38 mouse cellular contexts compared by ENCODE assay signal in the genomic region with DNA sequence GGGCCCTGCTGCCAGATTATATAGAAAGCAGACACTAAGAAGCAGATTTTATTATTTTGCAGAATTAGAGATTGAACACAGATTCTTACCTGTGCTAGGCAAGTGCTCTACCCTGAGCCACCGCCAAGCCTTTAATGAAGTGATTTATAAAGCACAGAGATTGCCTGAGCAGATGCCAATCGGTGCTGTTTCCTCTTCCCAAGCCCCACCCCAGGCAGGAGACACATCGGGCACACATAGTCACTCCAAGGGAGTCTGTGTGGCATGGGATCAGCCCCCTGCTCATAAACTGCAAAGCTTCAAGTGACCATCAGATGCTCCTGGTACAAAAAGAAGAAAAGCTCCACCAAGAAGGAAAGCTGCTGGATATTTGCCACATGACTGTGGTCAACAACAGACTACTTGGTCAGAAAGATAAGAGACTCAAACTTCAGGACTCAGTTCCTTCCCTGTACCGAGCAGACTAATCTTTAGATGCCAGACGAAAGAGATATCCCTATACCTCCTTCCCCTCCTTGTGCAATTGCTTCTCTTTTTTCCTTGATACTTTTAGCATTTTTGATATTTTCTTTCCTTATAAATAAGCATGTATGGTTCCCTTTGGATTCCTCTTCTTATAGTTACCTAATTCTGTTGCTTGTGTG. TPM values are rescaled to one million over a fixed set of nuclear protein-coding genes. Genes with fewer than 3 reads are reported as not detected.
DNase-seq lines count a peak whose midpoint lies in the region; ATAC-seq lines count a peak whose summit lies in the region.
"Had no signal": no experiment of that assay in that cellular context is flagged by ENCODE, and none has a peak within 500 bp of the region (broad histone marks: within the 10 kb centered on the region; RNA-seq: fewer than 3 reads in every experiment).

No protein-coding gene starts in this region.

- peak; percentile 1 for DNase-seq in liver, embryonic 13.5 days
- DNase-seq in adrenal gland, adult (ENCODE audit: inconsistent age in 2 of 2, low spot score in 1 of 2): no peak
- no peak for DNase-seq in kidney, adult 9 months
- no peak for DNase-seq in frontal cortex, postnatal 25 days (ENCODE audit: low spot score in 2 of 2)
- DNase-seq: adrenal gland, postnatal 10 days; cerebellum, adult 18-20 months; cerebellum, postnatal 10 days; gastrocnemius, postnatal 10 days; heart, postnatal 4 days; kidney, postnatal 14 days; retina, postnatal 1 day; right cerebral cortex, postnatal 14 days had no signal

- WGBS in liver, embryonic 13.5 days (ENCODE audit: insufficient replicate concordance): 17% methylated on average over 5 of the region's 5 CpGs

- no peaks in the 10 kb centered on the region for H3K36me3 ChIP-seq in megakaryocyte, embryonic 14.5 days (replicated peaks; ENCODE audit: low read length)
- no peaks in the 10 kb centered on the region for H3K36me3 ChIP-seq in liver, embryonic 13.5 days
- H3K36me3 ChIP-seq: forebrain, embryonic 15.5 days; heart, embryonic 10.5 days; heart, embryonic 15.5 days; liver, embryonic 15.5 days; lung, embryonic 15.5 days; midbrain, embryonic 10.5 days; midbrain, embryonic 15.5 days; neural tube, embryonic 15.5 days had no signal

- no peak overlapping the region for H3K9ac ChIP-seq in liver, embryonic 13.5 days
- H3K9ac ChIP-seq: forebrain, embryonic 15.5 days; heart, embryonic 15.5 days; hindbrain, embryonic 14.5 days; liver, embryonic 15.5 days; lung, embryonic 15.5 days; midbrain, embryonic 15.5 days; neural tube, embryonic 15.5 days had no signal

- no peak overlapping the region for H3K27ac ChIP-seq in liver, embryonic 13.5 days
- H3K27ac ChIP-seq: forebrain, embryonic 15.5 days; heart, embryonic 10.5 days; heart, embryonic 15.5 days; hindbrain, embryonic 14.5 days; liver, embryonic 15.5 days; lung, embryonic 15.5 days; midbrain, embryonic 10.5 days; midbrain, embryonic 15.5 days; neural tube, embryonic 15.5 days had no signal

- peak overlapping the region; percentile 80 for H3K4me3 ChIP-seq in megakaryocyte, embryonic 14.5 days (replicated peaks)
- no peak overlapping the region for H3K4me3 ChIP-seq in liver, embryonic 13.5 days (replicated peaks)
- H3K4me3 ChIP-seq: forebrain, embryonic 15.5 days; heart, embryonic 10.5 days; heart, embryonic 15.5 days; liver, embryonic 15.5 days; lung, embryonic 15.5 days; midbrain, embryonic 10.5 days; midbrain, embryonic 15.5 days; neural tube, embryonic 15.5 days had no signal

- no peaks in the 10 kb centered on the region for H3K27me3 ChIP-seq in megakaryocyte, embryonic 14.5 days (replicated peaks)
- no peaks in the 10 kb centered on the region for H3K27me3 ChIP-seq in liver, embryonic 13.5 days
- H3K27me3 ChIP-seq: forebrain, embryonic 15.5 days; heart, embryonic 15.5 days; liver, embryonic 15.5 days; lung, embryonic 15.5 days; midbrain, embryonic 15.5 days; neural tube, embryonic 15.5 days had no signal

- no peak for ATAC-seq in megakaryocyte, adult 5-6 weeks (ENCODE audit: poor library complexity, severe bottlenecking)
- peak; percentile 92 for ATAC-seq in common myeloid progenitor, adult 5-6 weeks (replicated peaks; ENCODE audit: low read depth, poor library complexity, severe bottlenecking)
- ATAC-seq in liver, embryonic 13.5 days (ENCODE audit: low read depth): peak; percentile 65; the same call in 1 of the 2 replicates
- no peak for ATAC-seq in erythroblast, adult 5-6 weeks (replicated peaks; ENCODE audit: low FRiP score, poor library complexity, severe bottlenecking)
- ATAC-seq: CD4-positive, CD25-positive, alpha-beta regulatory T cell, adult 4 months; forebrain, embryonic 15.5 days; intestine, postnatal 0 days; midbrain, embryonic 15.5 days had no signal

- H3K9me3 ChIP-seq in megakaryocyte, embryonic 14.5 days: no peaks in the 10 kb centered on the region
- H3K9me3 ChIP-seq in liver, embryonic 13.5 days (replicated peaks): no peaks in the 10 kb centered on the region
- H3K9me3 ChIP-seq: forebrain, embryonic 15.5 days; heart, embryonic 10.5 days; heart, embryonic 15.5 days; liver, embryonic 15.5 days; lung, embryonic 15.5 days; midbrain, embryonic 10.5 days; midbrain, embryonic 15.5 days; neural tube, embryonic 15.5 days had no signal

- no peak overlapping the region for H3K4me2 ChIP-seq in liver, embryonic 13.5 days
- H3K4me2 ChIP-seq: forebrain, embryonic 15.5 days; heart, embryonic 15.5 days; hindbrain, embryonic 14.5 days; liver, embryonic 15.5 days; lung, embryonic 15.5 days; midbrain, embryonic 15.5 days; neural tube, embryonic 15.5 days had no signal

- H3K4me1 ChIP-seq in megakaryocyte, embryonic 14.5 days: peaks cover 36% of the 10 kb centered on the region
- H3K4me1 ChIP-seq in liver, embryonic 13.5 days (replicated peaks): peaks cover 10% of the 10 kb centered on the region; the same call in 1 of the 2 replicates
- H3K4me1 ChIP-seq: forebrain, embryonic 15.5 days; heart, embryonic 10.5 days; heart, embryonic 15.5 days; liver, embryonic 15.5 days; lung, embryonic 15.5 days; midbrain, embryonic 10.5 days; midbrain, embryonic 15.5 days; neural tube, embryonic 15.5 days had no signal

RNA-seq across cellular contexts. Expression of gene Gm4756, which starts 26.5 kb away (rescaled TPM):
- not detected in 2 replicates for polyA plus RNA-seq in megakaryocyte, embryonic 14.5 days (2012; ENCODE audit: insufficient read depth, low replicate concordance)
- not detected in 2 replicates for total RNA-seq in megakaryocyte, adult 5-6 weeks (2015)
- total RNA-seq in megakaryocyte, adult 5-6 weeks (2017): not detected in 2 replicates
- not detected in 2 replicates for total RNA-seq in common myeloid progenitor, adult 5-6 weeks (2017)
- polyA plus RNA-seq in liver, embryonic 13.5 days (2015; fragmentation: Nextera tagmentation; extraction: Ambion mirVana): not detected in 2 replicates
- not detected in 2 replicates for total RNA-seq in erythroblast, adult 5-6 weeks (2015; ENCODE audit: low replicate concordance)
- not detected in 2 replicates for total RNA-seq in erythroblast, adult 5-6 weeks (2017; ENCODE audit: low replicate concordance)
- total RNA-seq: adrenal gland, postnatal 10 days; gastrocnemius, postnatal 10 days; heart, postnatal 4 days; layer of hippocampus, postnatal 10 days; left cerebral cortex, adult 18-20 months; left cerebral cortex, postnatal 14 days had no signal
- polyA plus RNA-seq: CD4-positive, CD25-positive, alpha-beta regulatory T cell, adult 4 months; embryonic facial prominence, embryonic 11.5 days; forebrain, embryonic 15.5 days; gonadal fat pad, adult 2 months; heart, embryonic 10.5 days; heart, embryonic 15.5 days; hindbrain, embryonic 14.5 days; intestine, postnatal 0 days; kidney, embryonic 14.5 days; limb, embryonic 11.5 days; liver, embryonic 15.5 days; lung, embryonic 15.5 days; midbrain, embryonic 10.5 days; midbrain, embryonic 15.5 days; neural tube, embryonic 15.5 days; small intestine, adult 2 months; stomach, embryonic 14.5 days; testis, adult 2 months; urinary bladder, adult 2 months had no signal

RNA-seq across cellular contexts. Expression of gene Dhrs7, which starts 41.7 kb away (rescaled TPM):
- polyA plus RNA-seq in megakaryocyte, embryonic 14.5 days (2012; ENCODE audit: insufficient read depth, low replicate concordance): 10.5 TPM in 1 of 2 replicates, not detected in the other
- total RNA-seq in megakaryocyte, adult 5-6 weeks (2015): 97.7 and 99.7 TPM in 2 replicates
- 167 and 179 TPM in 2 replicates for total RNA-seq in megakaryocyte, adult 5-6 weeks (2017)
- total RNA-seq in common myeloid progenitor, adult 5-6 weeks (2017): 23.2 and 29.0 TPM in 2 replicates
- polyA plus RNA-seq in liver, embryonic 13.5 days (2015; fragmentation: Nextera tagmentation; extraction: Ambion mirVana): 12.9 and 14.2 TPM in 2 replicates
- 35.1 and 46.1 TPM in 2 replicates for total RNA-seq in erythroblast, adult 5-6 weeks (2015; ENCODE audit: low replicate concordance)
- 34.8 and 45.1 TPM in 2 replicates for total RNA-seq in erythroblast, adult 5-6 weeks (2017; ENCODE audit: low replicate concordance)

Comparison
In these comparisons a context has a peak if more than half of its experiments do, and no peak if none do; other contexts are left out.
1. ATAC-seq: peak in common myeloid progenitor, adult 5-6 weeks (single experiment) and liver, embryonic 13.5 days (single experiment); none in megakaryocyte, adult 5-6 weeks (single experiment) and erythroblast, adult 5-6 weeks (single experiment).